Mouse (Mus musculus) cerebellum, adult 2 months (tissue): Measurements from ENCODE around the gene Bmper.

Experiments used
- CTCF ChIP-seq: fragments of 200-500 bp; IDR thresholded peaks from 2 replicates; pipeline ENCODE4 v1.5.1; 2011; ENCODE audit warnings: low read depth, mild to moderate bottlenecking, control low read depth, low read length, moderate library complexity, borderline replicate concordance; ENCODE audit not compliant: insufficient read depth
- POLR2A ChIP-seq: fragments of 200-500 bp; IDR thresholded peaks from 2 replicates; pipeline ENCODE4 v1.6.1; 2011; ENCODE audit warnings: low read length, control low read depth, borderline replicate concordance; ENCODE audit not compliant: insufficient read depth

- TF ChIP-seq POLR2A (no peak), CTCF (no peak)
Observed at GRCm38 (mm10) chr9:23315631-23316330, 92.9 kb downstream of the Bmper start.
